Mouse (Mus musculus): ENCODE results near the gene Ppm1a. TPM values are rescaled to one million over a fixed set of nuclear protein-coding genes. Genes with fewer than 3 reads are reported as not detected.

The Ppm1a gene
- total and polyA plus RNA-seq, 3 experiments: 111 to 119 TPM; not detected in 1

- TF ChIP-seq NELFE (IDR thresholded peaks at IDR 0.05; ENCODE audit: low read depth, low read length) (no peak), ELF1 (IDR thresholded peaks at IDR 0.05; ENCODE audit: low read depth, low read length) (no peak), TCF12 (IDR thresholded peaks at IDR 0.05; ENCODE audit: low read depth, low read length) (no peak)
- DNase-seq (ENCODE audit: low read depth, low spot score): no peak
- no peaks in the 10 kb centered on the region for H3K79me2 ChIP-seq (ENCODE audit: control insufficient read depth, insufficient read depth, low read length, poor library complexity)
- no peaks in the 10 kb centered on the region for H3K4me1 ChIP-seq (ENCODE audit: control insufficient read depth in 1 of 2, insufficient read depth in 2 of 2, low read length in 2 of 2)
- no peak overlapping the region for H3K4me3 ChIP-seq (ENCODE audit: control insufficient read depth in 1 of 2, insufficient read depth in 1 of 2, low read depth in 2 of 2, low read length in 2 of 2)
- no peak overlapping the region for H3K9ac ChIP-seq (ENCODE audit: control insufficient read depth, low read depth, low read length, poor library complexity, severe bottlenecking)
- H3K27ac ChIP-seq (ENCODE audit: control insufficient read depth, low read depth, low read length): no peak overlapping the region
- H3K27me3 ChIP-seq (ENCODE audit: control insufficient read depth in 1 of 2, insufficient read depth in 2 of 2, low read length in 2 of 2): no peaks in the 10 kb centered on the region
- no peaks in the 10 kb centered on the region for H3K36me3 ChIP-seq (ENCODE audit: control insufficient read depth in 1 of 2, insufficient read depth in 2 of 2, low read length in 2 of 2)
- no peaks in the 10 kb centered on the region for H3K9me3 ChIP-seq (replicated peaks; ENCODE audit: insufficient read depth, low read length)
Measured at GRCm38 (mm10) chr12:72721710-72722109, 35.5 kb upstream of the Ppm1a start.

- Histone ChIP-seq H3K36me3 (ENCODE audit: control insufficient read depth in 1 of 2, insufficient read depth in 2 of 2, low read length in 2 of 2) (no peaks in the 10 kb centered on the region), H3K9ac (ENCODE audit: control insufficient read depth, low read depth, low read length, poor library complexity, severe bottlenecking) (no peak overlapping the region), H3K4me1 (ENCODE audit: control insufficient read depth in 1 of 2, insufficient read depth in 2 of 2, low read length in 2 of 2) (no peaks in the 10 kb centered on the region), H3K4me3 (ENCODE audit: control insufficient read depth in 1 of 2, insufficient read depth in 1 of 2, low read depth in 2 of 2, low read length in 2 of 2) (no peak overlapping the region), H3K9me3 (replicated peaks; ENCODE audit: insufficient read depth, low read length) (no peaks in the 10 kb centered on the region), H3K27me3 (ENCODE audit: control insufficient read depth in 1 of 2, insufficient read depth in 2 of 2, low read length in 2 of 2) (no peaks in the 10 kb centered on the region), H3K79me2 (ENCODE audit: control insufficient read depth, insufficient read depth, low read length, poor library complexity) (no peaks in the 10 kb centered on the region), H3K27ac (ENCODE audit: control insufficient read depth, low read depth, low read length) (no peak overlapping the region)
- DNase-seq (ENCODE audit: low read depth, low spot score): no peak
- TF ChIP-seq EP300 (IDR thresholded peaks at IDR 0.05; ENCODE audit: low read depth in 1 of 2, low read length in 2 of 2) (no peak), GABPA (IDR thresholded peaks at IDR 0.05; ENCODE audit: low read depth, low read length) (no peak), HCFC1 (IDR thresholded peaks at IDR 0.05; ENCODE audit: low read depth, low read length) (no peak), USF1 (IDR thresholded peaks at IDR 0.05; ENCODE audit: low read depth, low read length) (no peak), TBP (IDR thresholded peaks at IDR 0.05; ENCODE audit: low read depth, low read length) (no peak), ZKSCAN1 (IDR thresholded peaks at IDR 0.05; ENCODE audit: low read depth, low read length) (no peak), MAZ (IDR thresholded peaks at IDR 0.05; ENCODE audit: low read depth, low read length) (no peak), MYB (IDR thresholded peaks at IDR 0.05; ENCODE audit: low read depth, low read length) (no peak), MAX (IDR thresholded peaks at IDR 0.05; ENCODE audit: low read length) (no peak), RCOR1 (IDR thresholded peaks at IDR 0.05; ENCODE audit: low read depth, low read length) (no peak)
Measured at GRCm38 (mm10) chr12:72723965-72724364, 33.3 kb upstream of the Ppm1a start.

GRCm38 (mm10) chr12:72727021-72727420, 30.2 kb upstream of the Ppm1a start:
- H3K9me3 ChIP-seq (replicated peaks; ENCODE audit: insufficient read depth, low read length): no peaks in the 10 kb centered on the region
- H3K27ac ChIP-seq (ENCODE audit: control insufficient read depth, low read depth, low read length): no peak overlapping the region
- H3K4me1 ChIP-seq (ENCODE audit: control insufficient read depth in 1 of 2, insufficient read depth in 2 of 2, low read length in 2 of 2): peaks cover 0 to 8% of the 10 kb centered on the region in 2 experiments; a peak in 2 of 4 replicates
- H3K79me2 ChIP-seq (ENCODE audit: control insufficient read depth, insufficient read depth, low read length, poor library complexity): no peaks in the 10 kb centered on the region
- no peak overlapping the region for H3K4me3 ChIP-seq (ENCODE audit: control insufficient read depth in 1 of 2, insufficient read depth in 1 of 2, low read depth in 2 of 2, low read length in 2 of 2)
- no peaks in the 10 kb centered on the region for H3K27me3 ChIP-seq (ENCODE audit: control insufficient read depth in 1 of 2, insufficient read depth in 2 of 2, low read length in 2 of 2)
- DNase-seq (ENCODE audit: low read depth, low spot score): no peak
- H3K9ac ChIP-seq (ENCODE audit: control insufficient read depth, low read depth, low read length, poor library complexity, severe bottlenecking): no peak overlapping the region
- H3K36me3 ChIP-seq (ENCODE audit: control insufficient read depth in 1 of 2, insufficient read depth in 2 of 2, low read length in 2 of 2): peaks cover 0 to 8% of the 10 kb centered on the region in 2 experiments; a peak in 2 of 4 replicates
- TF ChIP-seq MEF2A (IDR thresholded peaks at IDR 0.05; ENCODE audit: extremely low read depth, insufficient replicate concordance, low read depth, low read length, poor library complexity, severe bottlenecking) (no peak), POLR2AphosphoS5 (IDR thresholded peaks at IDR 0.05; ENCODE audit: borderline replicate concordance, low read depth, low read length) (no peak), MXI1 (IDR thresholded peaks at IDR 0.05; ENCODE audit: low read depth, low read length) (no peak), TBP (IDR thresholded peaks at IDR 0.05; ENCODE audit: low read depth, low read length) (no peak), CHD1 (IDR thresholded peaks at IDR 0.05; ENCODE audit: low read depth, low read length) (no peak), RCOR1 (IDR thresholded peaks at IDR 0.05; ENCODE audit: low read depth, low read length) (no peak), POLR2AphosphoS2 (IDR thresholded peaks at IDR 0.05; ENCODE audit: low read length) (no peak), MAZ (IDR thresholded peaks at IDR 0.05; ENCODE audit: low read depth, low read length) (no peak), ZNF384 (IDR thresholded peaks at IDR 0.05; ENCODE audit: low read depth, low read length) (no peak), TCF12 (IDR thresholded peaks at IDR 0.05; ENCODE audit: low read depth, low read length) (no peak), POLR2A (IDR thresholded peaks at IDR 0.05; ENCODE audit: control insufficient read depth in 1 of 2, insufficient read depth in 1 of 2, low read depth in 1 of 2, low read length in 2 of 2, poor library complexity in 1 of 2) (no peak), MYC (IDR thresholded peaks at IDR 0.05; ENCODE audit: low read depth, low read length) (no peak), SMC3 (IDR thresholded peaks at IDR 0.05; ENCODE audit: low read depth, low read length) (no peak), ETS1 (IDR thresholded peaks at IDR 0.05; ENCODE audit: low read depth, low read length) (no peak), EP300 (IDR thresholded peaks at IDR 0.05; ENCODE audit: low read depth in 1 of 2, low read length in 2 of 2) (no peak)
